17 mouse cellular contexts compared by ENCODE assay signal in genomic region chr3:143327652-143328051, GRCm38 (mm10).
"Had no signal": no experiment of that assay in that cellular context is flagged by ENCODE, and none has a peak within 500 bp of the region (broad histone marks: within the 10 kb centered on the region; RNA-seq: fewer than 3 reads in every experiment).

No protein-coding gene starts in this region.

- H3K4me2 ChIP-seq: kidney, embryonic 15.5 days; liver, embryonic 13.5 days; midbrain, embryonic 11.5 days had no signal

- DNase-seq: kidney, adult 8-10 months; kidney, postnatal 10 days; kidney, postnatal 36 days; layer of hippocampus, postnatal 36 days; liver, embryonic 13.5 days; midbrain, embryonic 14.5 days; right cerebral cortex, adult 18-20 months; right cerebral cortex, postnatal 14 days; right cerebral cortex, postnatal 4 days; thymus, adult 2 months; thymus, postnatal 14 days; thymus, postnatal 4 days had no signal

- H3K9ac ChIP-seq: kidney, embryonic 15.5 days; liver, embryonic 13.5 days had no signal

- H3K27me3 ChIP-seq: kidney, embryonic 15.5 days; liver, embryonic 13.5 days had no signal

- ATAC-seq: lung, postnatal 0 days had no signal

- H3K27ac ChIP-seq: kidney, embryonic 15.5 days; left cerebral cortex, adult 2 months; liver, embryonic 13.5 days; stomach, postnatal 0 days had no signal

- H3K9me3 ChIP-seq: kidney, embryonic 15.5 days; liver, embryonic 13.5 days had no signal

- H3K4me3 ChIP-seq: kidney, embryonic 15.5 days; left cerebral cortex, adult 2 months; liver, embryonic 13.5 days had no signal

- H3K36me3 ChIP-seq: kidney, embryonic 15.5 days; liver, embryonic 13.5 days had no signal

- H3K4me1 ChIP-seq: kidney, embryonic 15.5 days; liver, embryonic 13.5 days had no signal
